Mouse (Mus musculus): ENCODE data around the gene Rpp14.

- TF ChIP-seq CTCF (IDR thresholded peaks at IDR 0.05; ENCODE audit: control insufficient read depth, insufficient read depth, insufficient replicate concordance, low read depth, low read length) = no peak
- peak; percentile 10; the same call in 1 of the 2 replicates for TF ChIP-seq POLR2A (IDR thresholded peaks at IDR 0.05; ENCODE audit: control insufficient read depth, low read depth, low read length)
Observed at GRCm38 (mm10) chr14:8054310-8055102, 25.7 kb upstream of the Rpp14 start.

All from testis, adult 2 months (tissue).